Mouse (Mus musculus): ENCODE results near the gene Aloxe3. TPM values are rescaled to one million over a fixed set of nuclear protein-coding genes. Genes with fewer than 3 reads are reported as not detected.
A peak's percentile ranks its signal among the peaks of the same experiment; 100 is the strongest.

The Aloxe3 gene
- polyA plus RNA-seq, 1 experiment from 2014 or later, result 0.37 TPM

- 56% methylated on average over 6 of the region's 6 CpGs for whole genome bisulfite sequencing (ENCODE audit: insufficient replicate concordance)
- H3K4me3 ChIP-seq (ENCODE audit: low read depth, low read length), result peak overlapping the region; percentile 11; the same call in 1 of the 2 replicates
- ATAC-seq (replicated peaks; ENCODE audit: insufficient number of reproducible peaks, low FRiP score, low TSS enrichment), result no peak
- H3K9ac ChIP-seq (ENCODE audit: low read depth, low read length), result 0 out of 2 replicates have a peak overlapping the region, but pooled peaks have one; percentile 12
- no peaks in the 10 kb centered on the region for H3K4me1 ChIP-seq (ENCODE audit: control insufficient read depth, insufficient read depth, low read length)
- no peak overlapping the region for H3K27ac ChIP-seq (ENCODE audit: low read depth, low read length)
- peaks cover 19% of the 10 kb centered on the region for H3K27me3 ChIP-seq (ENCODE audit: control insufficient read depth, insufficient read depth, low read length)
- peak overlapping the region; percentile 49 for H3K4me2 ChIP-seq
- no peaks in the 10 kb centered on the region for H3K36me3 ChIP-seq (ENCODE audit: control insufficient read depth, insufficient read depth, low read length)
- no peaks in the 10 kb centered on the region for H3K9me3 ChIP-seq (replicated peaks; ENCODE audit: control insufficient read depth, low read length)
These were observed 25.3 kb downstream of the Aloxe3 start for GRCm38 (mm10) chr11:69151004-69151403.

- H3K4me3 ChIP-seq (ENCODE audit: low read depth, low read length), result no peak overlapping the region
- H3K27me3 ChIP-seq (ENCODE audit: control insufficient read depth, insufficient read depth, low read length), result peaks cover 46% of the 10 kb centered on the region
- no peaks in the 10 kb centered on the region for H3K36me3 ChIP-seq (ENCODE audit: control insufficient read depth, insufficient read depth, low read length)
- no peaks in the 10 kb centered on the region for H3K9me3 ChIP-seq (replicated peaks; ENCODE audit: control insufficient read depth, low read length)
- H3K4me1 ChIP-seq (ENCODE audit: control insufficient read depth, insufficient read depth, low read length), result peaks cover 2% of the 10 kb centered on the region; the same call in 1 of the 2 replicates
- no peak overlapping the region for H3K9ac ChIP-seq (ENCODE audit: low read depth, low read length)
- ATAC-seq (replicated peaks; ENCODE audit: insufficient number of reproducible peaks, low FRiP score, low TSS enrichment), result no peak
- no peak overlapping the region for H3K27ac ChIP-seq (ENCODE audit: low read depth, low read length)
- H3K4me2 ChIP-seq, result no peak overlapping the region
- whole genome bisulfite sequencing (ENCODE audit: insufficient replicate concordance), result 75% methylated on average over 8 of the region's 8 CpGs
These were observed 28.1 kb downstream of the Aloxe3 start for GRCm38 (mm10) chr11:69153831-69154230.

- Histone ChIP-seq H3K27me3 (ENCODE audit: control insufficient read depth, insufficient read depth, low read length) (peaks cover 52% of the 10 kb centered on the region), H3K4me3 (ENCODE audit: low read depth, low read length) (no peak overlapping the region), H3K9me3 (replicated peaks; ENCODE audit: control insufficient read depth, low read length) (no peaks in the 10 kb centered on the region), H3K4me1 (ENCODE audit: control insufficient read depth, insufficient read depth, low read length) (peaks cover 2% of the 10 kb centered on the region; the same call in 1 of the 2 replicates), H3K36me3 (ENCODE audit: control insufficient read depth, insufficient read depth, low read length) (no peaks in the 10 kb centered on the region), H3K9ac (ENCODE audit: low read depth, low read length) (no peak overlapping the region), H3K27ac (ENCODE audit: low read depth, low read length) (no peak overlapping the region), H3K4me2 (no peak overlapping the region)
- no peak for ATAC-seq (replicated peaks; ENCODE audit: insufficient number of reproducible peaks, low FRiP score, low TSS enrichment)
- 44% methylated on average over 1 of the region's 1 CpGs for WGBS (ENCODE audit: insufficient replicate concordance)
These were observed 29.7 kb downstream of the Aloxe3 start for GRCm38 (mm10) chr11:69155351-69155750.

- H3K27me3 ChIP-seq (ENCODE audit: control insufficient read depth, insufficient read depth, low read length), result peaks cover 46% of the 10 kb centered on the region
- H3K4me3 ChIP-seq (ENCODE audit: low read depth, low read length), result peak within 1 kb of the TSS; percentile 16; the same call in 1 of the 2 replicates
- peak within 1 kb of the TSS; percentile 44 for H3K4me2 ChIP-seq
- H3K9me3 ChIP-seq (replicated peaks; ENCODE audit: control insufficient read depth, low read length), result no peaks in the 10 kb centered on the region
- H3K9ac ChIP-seq (ENCODE audit: low read depth, low read length), result no peak within 1 kb of the TSS
- no peaks in the 10 kb centered on the region for H3K36me3 ChIP-seq (ENCODE audit: control insufficient read depth, insufficient read depth, low read length)
- WGBS (ENCODE audit: insufficient replicate concordance), result 3% methylated on average over 18 of the region's 18 CpGs
- peaks cover 2% of the 10 kb centered on the region; the same call in 1 of the 2 replicates for H3K4me1 ChIP-seq (ENCODE audit: control insufficient read depth, insufficient read depth, low read length)
- ATAC-seq (replicated peaks; ENCODE audit: insufficient number of reproducible peaks, low FRiP score, low TSS enrichment), result no peak
- no peak within 1 kb of the TSS for H3K27ac ChIP-seq (ENCODE audit: low read depth, low read length)
These were observed 31.1 kb downstream of the Aloxe3 start, which contains the start of gene Alox12b for GRCm38 (mm10) chr11:69156800-69157199. TSS of gene Alox12b (plus strand) at chr11:69156989.

GRCm38 (mm10) chr11:69169313-69169712 is 43.6 kb downstream of the Aloxe3 start:
- no peak overlapping the region for H3K9ac ChIP-seq (ENCODE audit: low read depth, low read length)
- peaks cover 11% of the 10 kb centered on the region for H3K27me3 ChIP-seq (ENCODE audit: control insufficient read depth, insufficient read depth, low read length)
- no peaks in the 10 kb centered on the region for H3K36me3 ChIP-seq (ENCODE audit: control insufficient read depth, insufficient read depth, low read length)
- ATAC-seq (replicated peaks; ENCODE audit: insufficient number of reproducible peaks, low FRiP score, low TSS enrichment), result no peak
- no peaks in the 10 kb centered on the region for H3K4me1 ChIP-seq (ENCODE audit: control insufficient read depth, insufficient read depth, low read length)
- no peak overlapping the region for H3K4me3 ChIP-seq (ENCODE audit: low read depth, low read length)
- H3K9me3 ChIP-seq (replicated peaks; ENCODE audit: control insufficient read depth, low read length), result no peaks in the 10 kb centered on the region
- no peak overlapping the region for H3K27ac ChIP-seq (ENCODE audit: low read depth, low read length)
- no peak overlapping the region for H3K4me2 ChIP-seq
- WGBS (ENCODE audit: insufficient replicate concordance), result 85% methylated on average over 12 of the region's 12 CpGs

GRCm38 (mm10) chr11:69171626-69172025 is 45.9 kb downstream of the Aloxe3 start:
- 33% methylated on average over 7 of the region's 7 CpGs for WGBS (ENCODE audit: insufficient replicate concordance)
- no peak for ATAC-seq (replicated peaks; ENCODE audit: insufficient number of reproducible peaks, low FRiP score, low TSS enrichment)
- no peak overlapping the region for H3K27ac ChIP-seq (ENCODE audit: low read depth, low read length)

GRCm38 (mm10) chr11:69172606-69173005 is 46.9 kb downstream of the Aloxe3 start:
- 82% methylated on average over 2 of the region's 2 CpGs for WGBS (ENCODE audit: insufficient replicate concordance)
- ATAC-seq (replicated peaks; ENCODE audit: insufficient number of reproducible peaks, low FRiP score, low TSS enrichment), result no peak
- Histone ChIP-seq H3K4me3 (ENCODE audit: low read depth, low read length) (no peak overlapping the region), H3K27ac (ENCODE audit: low read depth, low read length) (no peak overlapping the region), H3K27me3 (ENCODE audit: control insufficient read depth, insufficient read depth, low read length) (peaks cover 7% of the 10 kb centered on the region; the same call in 1 of the 2 replicates), H3K9me3 (replicated peaks; ENCODE audit: control insufficient read depth, low read length) (no peaks in the 10 kb centered on the region), H3K4me1 (ENCODE audit: control insufficient read depth, insufficient read depth, low read length) (0 out of 2 replicates have a peak, but pooled peaks cover 2% of the 10 kb centered on the region), H3K4me2 (no peak overlapping the region), H3K36me3 (ENCODE audit: control insufficient read depth, insufficient read depth, low read length) (no peaks in the 10 kb centered on the region), H3K9ac (ENCODE audit: low read depth, low read length) (no peak overlapping the region)

More at GRCm38 (mm10) chr11:69171626-69172025, 45.9 kb downstream of the Aloxe3 start:
- no peaks in the 10 kb centered on the region for H3K36me3 ChIP-seq (ENCODE audit: control insufficient read depth, insufficient read depth, low read length)
- 0 out of 2 replicates have a peak, but pooled peaks cover 2% of the 10 kb centered on the region for H3K4me1 ChIP-seq (ENCODE audit: control insufficient read depth, insufficient read depth, low read length)
- no peak overlapping the region for H3K4me2 ChIP-seq
- no peak overlapping the region for H3K9ac ChIP-seq (ENCODE audit: low read depth, low read length)
- H3K9me3 ChIP-seq (replicated peaks; ENCODE audit: control insufficient read depth, low read length), result no peaks in the 10 kb centered on the region
- H3K4me3 ChIP-seq (ENCODE audit: low read depth, low read length), result no peak overlapping the region
- peaks cover 7% of the 10 kb centered on the region; the same call in 1 of the 2 replicates for H3K27me3 ChIP-seq (ENCODE audit: control insufficient read depth, insufficient read depth, low read length)

GRCm38 (mm10) chr11:69174722-69175121 is 49.0 kb downstream of the Aloxe3 start:
- H3K36me3 ChIP-seq (ENCODE audit: control insufficient read depth, insufficient read depth, low read length), result no peaks in the 10 kb centered on the region
- 72% methylated on average over 7 of the region's 7 CpGs for WGBS (ENCODE audit: insufficient replicate concordance)
- no peak overlapping the region for H3K4me2 ChIP-seq
- ATAC-seq (replicated peaks; ENCODE audit: insufficient number of reproducible peaks, low FRiP score, low TSS enrichment), result no peak
- 0 out of 2 replicates have a peak, but pooled peaks cover 2% of the 10 kb centered on the region for H3K4me1 ChIP-seq (ENCODE audit: control insufficient read depth, insufficient read depth, low read length)
- no peak overlapping the region for H3K9ac ChIP-seq (ENCODE audit: low read depth, low read length)
- H3K27me3 ChIP-seq (ENCODE audit: control insufficient read depth, insufficient read depth, low read length), result 0 out of 2 replicates have a peak, but pooled peaks cover under 1% of the 10 kb centered on the region
- H3K4me3 ChIP-seq (ENCODE audit: low read depth, low read length), result no peak overlapping the region
- no peak overlapping the region for H3K27ac ChIP-seq (ENCODE audit: low read depth, low read length)
- H3K9me3 ChIP-seq (replicated peaks; ENCODE audit: control insufficient read depth, low read length), result no peaks in the 10 kb centered on the region

GRCm38 (mm10) chr11:69178525-69178924 is 52.8 kb downstream of the Aloxe3 start:
- Histone ChIP-seq H3K27ac (ENCODE audit: low read depth, low read length) (no peak overlapping the region), H3K9me3 (replicated peaks; ENCODE audit: control insufficient read depth, low read length) (no peaks in the 10 kb centered on the region), H3K27me3 (ENCODE audit: control insufficient read depth, insufficient read depth, low read length) (no peaks in the 10 kb centered on the region), H3K4me1 (ENCODE audit: control insufficient read depth, insufficient read depth, low read length) (0 out of 2 replicates have a peak, but pooled peaks cover 2% of the 10 kb centered on the region), H3K36me3 (ENCODE audit: control insufficient read depth, insufficient read depth, low read length) (no peaks in the 10 kb centered on the region), H3K9ac (ENCODE audit: low read depth, low read length) (no peak overlapping the region), H3K4me3 (ENCODE audit: low read depth, low read length) (no peak overlapping the region), H3K4me2 (no peak overlapping the region)
- no peak for ATAC-seq (replicated peaks; ENCODE audit: insufficient number of reproducible peaks, low FRiP score, low TSS enrichment)
- 72% methylated on average over 3 of the region's 3 CpGs for WGBS (ENCODE audit: insufficient replicate concordance)

Data from heart, embryonic 11.5 days (tissue).